Mouse (Mus musculus) heart, adult 2 months (tissue): Measurements from ENCODE around the gene Ado.

Experiments
- CTCF ChIP-seq: fragments of 200-600 bp; IDR thresholded peaks from 2 replicates; pipeline ENCODE4 v1.8.1; 2022; ENCODE audit warnings: antibody characterized with exemption, mild to moderate bottlenecking, moderate library complexity
- POLR2A ChIP-seq: fragments of 200-500 bp; IDR thresholded peaks from 2 replicates; pipeline ENCODE4 v1.6.1; 2011; ENCODE audit warnings: mild to moderate bottlenecking, low read depth, low read length, control low read depth; ENCODE audit not compliant: insufficient read depth

DNA sequence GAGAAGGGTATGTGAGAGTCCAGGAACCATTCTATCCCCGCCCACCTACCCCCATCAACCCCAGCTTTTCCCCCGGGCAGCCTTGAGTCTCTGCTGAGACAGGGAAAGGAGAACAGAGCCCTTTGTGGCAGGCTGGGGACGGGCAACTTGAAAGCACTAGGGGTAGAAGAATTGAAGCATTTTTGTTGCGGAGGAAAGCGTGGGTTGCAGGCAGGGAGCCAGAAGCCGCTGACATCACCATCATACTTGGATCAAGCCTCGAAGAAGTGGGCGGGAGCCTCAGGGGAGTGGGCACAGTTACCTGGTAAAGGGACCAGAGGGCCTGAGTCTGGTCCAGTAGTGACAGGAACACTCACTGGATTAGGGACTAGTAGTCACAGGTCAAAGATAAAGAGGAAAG lies 36.5 kb downstream of the Ado start:
- no peak for TF ChIP-seq CTCF
- TF ChIP-seq POLR2A, result no peak
